Mouse (Mus musculus): ENCODE data around the gene Ceacam19. TPM values are rescaled to one million over a fixed set of nuclear protein-coding genes. Genes with fewer than 3 reads are reported as not detected.

Ceacam19 gene
- polyA plus RNA-seq (2017; shearing (Covaris generic)) = not detected

DNA sequence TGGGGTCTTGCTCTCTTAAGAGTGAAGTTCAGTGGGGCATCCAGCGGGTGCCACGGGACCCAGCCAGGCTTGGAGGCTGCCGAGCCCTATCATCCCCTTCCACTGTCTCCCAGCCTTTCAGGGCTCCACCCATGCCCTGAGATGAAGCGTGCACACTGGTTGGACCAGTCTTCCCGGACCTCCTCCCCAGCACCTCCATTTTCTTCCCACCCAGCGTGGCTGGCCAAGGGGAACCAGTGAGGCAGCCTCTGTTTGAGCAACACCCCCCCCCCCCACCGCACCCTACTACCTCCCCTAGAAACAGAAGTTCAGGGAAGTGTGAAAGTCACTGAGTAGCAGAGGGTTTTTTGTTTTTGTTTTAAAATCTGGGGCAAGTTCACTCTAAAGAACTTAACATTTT lies at the start of gene Ceacam19:
TSS of gene Ceacam19 (minus strand) at position 117 of the 400 bp plus-strand sequence.

GRCm38 (mm10) chr7:19920506-19921261 lies 32.9 kb upstream of the Ceacam19 start, which contains the start of gene Pvr:
Pvr (minus strand) TSS chr7:19921160.

DNA sequence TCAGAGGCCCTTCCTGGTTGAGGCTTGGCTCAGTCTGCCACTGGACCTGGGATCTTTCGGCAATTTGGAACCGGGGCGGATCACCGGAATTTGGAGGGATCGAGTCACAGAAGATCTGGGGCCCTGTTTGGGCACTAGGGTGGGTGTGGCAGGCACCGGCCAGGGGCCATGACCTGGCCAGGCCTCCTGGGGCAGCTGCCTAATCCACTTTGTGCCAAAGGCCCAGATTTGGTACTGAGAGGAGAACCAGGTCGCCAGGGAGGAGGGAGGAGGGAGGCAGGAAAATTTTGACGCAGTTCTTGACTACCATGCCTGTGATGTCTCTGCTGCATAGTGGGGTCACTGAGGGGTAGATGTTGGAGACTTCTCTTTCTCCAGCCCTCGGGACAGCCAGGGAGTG lies 26.6 kb downstream of the Ceacam19 start, which contains the start of gene Ceacam16:
TSS of gene Ceacam16 (minus strand) at position 101 of the 400 bp plus-strand sequence.

GRCm38 (mm10) chr7:19851858-19852570 lies 35.8 kb downstream of the Ceacam19 start, which contains the start of gene Gm19345:
Gm19345 (plus strand) TSS chr7:19852003.

Other genes with a start within 250 kb of the Ceacam19 start
- 150 TPM for gene Clptm1, start 222.9 kb downstream of the Ceacam19 start, polyA plus RNA-seq (2017; shearing (Covaris generic))
- gene Apoc2, start 210.0 kb downstream of the Ceacam19 start, polyA plus RNA-seq (2017; shearing (Covaris generic)) = not detected
- not detected for gene Gm44805, start 206.5 kb downstream of the Ceacam19 start, polyA plus RNA-seq (2017; shearing (Covaris generic))
- 0.54 TPM for gene Apoc4, start 206.5 kb downstream of the Ceacam19 start, polyA plus RNA-seq (2017; shearing (Covaris generic))
- gene Apoc1, start 195.3 kb downstream of the Ceacam19 start, polyA plus RNA-seq (2017; shearing (Covaris generic)) = 1.8 TPM
- 19.9 TPM for gene Apoe, start 188.8 kb downstream of the Ceacam19 start, polyA plus RNA-seq (2017; shearing (Covaris generic))
- gene Tomm40, start 172.5 kb downstream of the Ceacam19 start, polyA plus RNA-seq (2017; shearing (Covaris generic)) = 19.1 TPM
- gene Nectin2, start 137.5 kb downstream of the Ceacam19 start, polyA plus RNA-seq (2017; shearing (Covaris generic)) = 1.2 TPM
- gene Bcam, start 116.9 kb downstream of the Ceacam19 start, polyA plus RNA-seq (2017; shearing (Covaris generic)) = 19.5 TPM
- gene Cblc, start 91.2 kb downstream of the Ceacam19 start, polyA plus RNA-seq (2017; shearing (Covaris generic)) = 0.45 TPM
- 16.8 TPM for gene Bcl3, start 65.2 kb downstream of the Ceacam19 start, polyA plus RNA-seq (2017; shearing (Covaris generic))
- 0.28 TPM for gene Gm19345, start 36.0 kb downstream of the Ceacam19 start, polyA plus RNA-seq (2017; shearing (Covaris generic))
- gene Ceacam16, start 26.7 kb downstream of the Ceacam19 start, polyA plus RNA-seq (2017; shearing (Covaris generic)) = 0.29 TPM
- 43.6 TPM for gene Pvr, start 33.2 kb upstream of the Ceacam19 start, polyA plus RNA-seq (2017; shearing (Covaris generic))
- 28.3 TPM for gene Igsf23, start 62.8 kb upstream of the Ceacam19 start, polyA plus RNA-seq (2017; shearing (Covaris generic))
- gene Ceacam20, start 77.4 kb upstream of the Ceacam19 start, polyA plus RNA-seq (2017; shearing (Covaris generic)) = not detected
- gene Nlrp9b, start 103.5 kb upstream of the Ceacam19 start, polyA plus RNA-seq (2017; shearing (Covaris generic)) = not detected
- not detected for gene Vmn1r91, start 211.7 kb upstream of the Ceacam19 start, polyA plus RNA-seq (2017; shearing (Covaris generic))
- gene Gm16442, start 234.6 kb upstream of the Ceacam19 start, polyA plus RNA-seq (2017; shearing (Covaris generic)) = not detected